ENCODE assay signal across 9 mouse cellular contexts in genomic region chr11:80086844-80087243, GRCm38 (mm10). TPM values are rescaled to one million over a fixed set of nuclear protein-coding genes. Genes with fewer than 3 reads are reported as not detected.
DNase-seq lines count a peak whose midpoint lies in the region; ATAC-seq and TF ChIP-seq lines count a peak whose summit lies in the region.
"Had no signal": no experiment of that assay in that cellular context is flagged by ENCODE, and none has a peak within 500 bp of the region (broad histone marks: within the 10 kb centered on the region; RNA-seq: fewer than 3 reads in every experiment).

No protein-coding gene starts in this region.

- H3ac ChIP-seq in myocyte (ENCODE audit: control insufficient read depth, insufficient read length) = no peak overlapping the region

- no peak overlapping the region for H3K27ac ChIP-seq in limb, embryonic 13.5 days
- H3K27ac ChIP-seq in stomach, embryonic 14.5 days (ENCODE audit: low read length) = no peak overlapping the region
- H3K27ac ChIP-seq: embryonic facial prominence, embryonic 12.5 days had no signal

- no peaks in the 10 kb centered on the region for H3K9me3 ChIP-seq in limb, embryonic 13.5 days
- H3K9me3 ChIP-seq in stomach, embryonic 14.5 days (ENCODE audit: control insufficient read depth, low read depth, low read length) = no peaks in the 10 kb centered on the region
- H3K9me3 ChIP-seq: embryonic facial prominence, embryonic 12.5 days had no signal

- H3K4me1 ChIP-seq in limb, embryonic 13.5 days = peaks cover 11% of the 10 kb centered on the region
- H3K4me1 ChIP-seq in stomach, embryonic 14.5 days (ENCODE audit: control insufficient read depth, insufficient read depth, low read length) = peaks cover 9% of the 10 kb centered on the region; the same call in 1 of the 2 replicates

- no peak for TF ChIP-seq POLR2A in myocyte (IDR thresholded peaks at IDR 0.05; ENCODE audit: insufficient read length, low read depth)

- WGBS in limb, embryonic 13.5 days = 5% methylated on average over 5 of the region's 5 CpGs
- 13% methylated on average over 5 of the region's 5 CpGs for WGBS in stomach, embryonic 14.5 days

- no peak overlapping the region for H3K4me3 ChIP-seq in limb, embryonic 13.5 days
- H3K4me3 ChIP-seq in myocyte = no peak overlapping the region
- H3K4me3 ChIP-seq in stomach, embryonic 14.5 days (ENCODE audit: low read depth, low read length) = no peak overlapping the region
- H3K4me3 ChIP-seq: embryonic facial prominence, embryonic 12.5 days had no signal

- no peaks in the 10 kb centered on the region for H3K36me3 ChIP-seq in limb, embryonic 13.5 days
- no peaks in the 10 kb centered on the region for H3K36me3 ChIP-seq in myocyte (ENCODE audit: control insufficient read depth, insufficient read depth)
- no peaks in the 10 kb centered on the region for H3K36me3 ChIP-seq in stomach, embryonic 14.5 days (ENCODE audit: control insufficient read depth, insufficient read depth, low read length)
- H3K36me3 ChIP-seq: embryonic facial prominence, embryonic 12.5 days had no signal

- H3K27me3 ChIP-seq in limb, embryonic 13.5 days = no peaks in the 10 kb centered on the region
- H3K27me3 ChIP-seq in myocyte (ENCODE audit: control insufficient read depth, insufficient read depth, insufficient read length) = no peaks in the 10 kb centered on the region
- H3K27me3 ChIP-seq in stomach, embryonic 14.5 days (ENCODE audit: control insufficient read depth, insufficient read depth, low read length) = no peaks in the 10 kb centered on the region
- H3K27me3 ChIP-seq: embryonic facial prominence, embryonic 12.5 days had no signal

- no peak overlapping the region for H3K4me2 ChIP-seq in limb, embryonic 13.5 days (replicated peaks)
- no peak overlapping the region for H3K4me2 ChIP-seq in myocyte (ENCODE audit: low read depth)
- no peak overlapping the region for H3K4me2 ChIP-seq in stomach, embryonic 14.5 days (replicated peaks; ENCODE audit: low read depth, low read length)
- H3K4me2 ChIP-seq: embryonic facial prominence, embryonic 12.5 days had no signal

- H3K79me2 ChIP-seq in myocyte (ENCODE audit: control insufficient read depth, insufficient read depth) = peaks cover 23% of the 10 kb centered on the region

- peak; percentile 22; the same call in 1 of the 2 replicates for ATAC-seq in limb, embryonic 13.5 days (ENCODE audit: low FRiP score, low read depth)
- ATAC-seq in stomach, embryonic 14.5 days (ENCODE audit: insufficient number of reproducible peaks, insufficient read depth, low FRiP score, low read depth) = peak; percentile 56; the same call in 1 of the 2 replicates

- DNase-seq in urinary bladder, adult 18-20 months (ENCODE audit: low spot score in 2 of 2) = peak; percentile 55 to 62
- DNase-seq in urinary bladder, postnatal 10 days (ENCODE audit: low spot score) = no peak
- DNase-seq in cerebellum, postnatal 4 days (ENCODE audit: low spot score in 2 of 2) = peak; percentile 49 to 80
- DNase-seq in gastrocnemius, postnatal 14 days = peak; percentile 79
- DNase-seq in kidney, adult 9 months = peak; percentile 93

- intact Hi-C loops in gastrocnemius, postnatal 14 days (cut with DNase I; ENCODE audit: low total_unique reads) = no loop called here

- H3K9ac ChIP-seq in limb, embryonic 13.5 days = no peak overlapping the region
- no peak overlapping the region for H3K9ac ChIP-seq in stomach, embryonic 14.5 days (replicated peaks; ENCODE audit: low read depth, low read length)
- H3K9ac ChIP-seq: embryonic facial prominence, embryonic 12.5 days had no signal

TF ChIP-seq in myocyte, 11 proteins besides CTCF, POLR2A, EP300 and RAD21:
- no peak for TF ChIP-seq REST (IDR thresholded peaks at IDR 0.05; ENCODE audit: insufficient read depth, insufficient read length)
- peak; percentile 4 for TF ChIP-seq USF1 (IDR thresholded peaks at IDR 0.05; ENCODE audit: low read depth)
- no peak for TF ChIP-seq TCF12 (IDR thresholded peaks at IDR 0.05; ENCODE audit: insufficient read depth, poor library complexity, severe bottlenecking)
- no peak for TF ChIP-seq CEBPB (IDR thresholded peaks at IDR 0.05; ENCODE audit: insufficient read depth, poor library complexity, severe bottlenecking)

RNA-seq across cellular contexts. Expression of gene Atad5, which starts 2.4 kb away (rescaled TPM):
- total RNA-seq in gastrocnemius, postnatal 14 days (2021) = 1 to 10 TPM; 1.3 to 1.7 TPM
- polyA plus RNA-seq in limb, embryonic 13.5 days (2015; fragmentation: Nextera tagmentation; extraction: Ambion mirVana) = 13.3 and 14.1 TPM in 2 replicates
- polyA plus RNA-seq in myocyte (2012; fragmentation: generic; extraction: Trizol) = 0.58 TPM
- 15.1 and 16.3 TPM in 2 replicates for polyA plus RNA-seq in stomach, embryonic 14.5 days (2014; fragmentation: Nextera tagmentation; extraction: Ambion mirVana)

RNA-seq across cellular contexts. Expression of gene Crlf3, which starts 6.1 kb away (rescaled TPM):
- 10 to 100 TPM in 1 of 2 experiments, 1 to 10 TPM in 1; 7.4 to 10.8 TPM for total RNA-seq in gastrocnemius, postnatal 14 days (2021)
- polyA plus RNA-seq in limb, embryonic 13.5 days (2015; fragmentation: Nextera tagmentation; extraction: Ambion mirVana) = 51.3 and 55.3 TPM in 2 replicates
- polyA plus RNA-seq in myocyte (2012; fragmentation: generic; extraction: Trizol) = 12.6 TPM
- 29.4 and 29.6 TPM in 2 replicates for polyA plus RNA-seq in stomach, embryonic 14.5 days (2014; fragmentation: Nextera tagmentation; extraction: Ambion mirVana)

RNA-seq across cellular contexts. Expression of gene Tefm, which starts 55.1 kb away (rescaled TPM):
- total RNA-seq in gastrocnemius, postnatal 14 days (2021) = 10 to 100 TPM; 20.4 to 20.7 TPM
- 31.2 and 34.2 TPM in 2 replicates for polyA plus RNA-seq in limb, embryonic 13.5 days (2015; fragmentation: Nextera tagmentation; extraction: Ambion mirVana)
- 13.0 TPM for polyA plus RNA-seq in myocyte (2012; fragmentation: generic; extraction: Trizol)
- polyA plus RNA-seq in stomach, embryonic 14.5 days (2014; fragmentation: Nextera tagmentation; extraction: Ambion mirVana) = 25.9 and 28.2 TPM in 2 replicates
